In the genomic region with DNA sequence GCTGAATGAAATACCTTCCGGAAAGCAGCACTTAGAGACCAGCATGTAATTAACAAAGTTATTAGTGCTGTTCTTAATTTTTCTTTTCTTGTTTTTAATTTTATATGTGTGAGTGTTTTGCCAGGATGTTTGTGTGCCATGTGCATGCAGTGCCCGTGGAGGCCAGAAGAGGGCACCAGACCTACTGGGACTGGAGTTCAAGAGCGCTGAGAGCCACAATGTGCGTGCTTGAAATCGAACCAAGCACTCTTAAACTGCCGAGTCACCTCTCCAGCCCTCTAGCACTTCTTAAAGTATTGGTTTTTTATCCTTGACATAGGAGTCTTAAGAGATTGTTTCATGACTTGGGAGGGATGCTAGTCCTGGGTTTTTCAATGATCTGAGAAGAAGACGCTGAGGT, we compare ENCODE assay signal across 11 mouse cellular contexts. TPM values are rescaled to one million over a fixed set of nuclear protein-coding genes. Genes with fewer than 3 reads are reported as not detected.
A peak's percentile ranks its signal among the peaks of the same experiment; 100 is the strongest.
DNase-seq lines count a peak whose midpoint lies in the region; ATAC-seq and TF ChIP-seq lines count a peak whose summit lies in the region.
"Had no signal": no experiment of that assay in that cellular context is flagged by ENCODE, and none has a peak within 500 bp of the region (broad histone marks: within the 10 kb centered on the region; RNA-seq: fewer than 3 reads in every experiment).

No protein-coding gene starts in this region.

- no peak for ATAC-seq in heart, postnatal 0 days (ENCODE audit: insufficient read depth, low read depth)
- ATAC-seq in heart, embryonic 11.5 days (replicated peaks; ENCODE audit: insufficient number of reproducible peaks, low FRiP score, low TSS enrichment) = no peak
- ATAC-seq in midbrain, postnatal 0 days (ENCODE audit: low FRiP score) = no peak
- ATAC-seq in hindbrain, embryonic 16.5 days = no peak

- no peak for TF ChIP-seq EP300 in heart, postnatal 0 days (IDR thresholded peaks at IDR 0.05; ENCODE audit: low read depth)

- no peaks in the 10 kb centered on the region for H3K9me3 ChIP-seq in heart, postnatal 0 days (replicated peaks; ENCODE audit: control insufficient read depth, low read length)
- no peaks in the 10 kb centered on the region for H3K9me3 ChIP-seq in heart, embryonic 11.5 days (replicated peaks; ENCODE audit: control insufficient read depth, low read length)
- H3K9me3 ChIP-seq in midbrain, postnatal 0 days (ENCODE audit: low read length) = no peaks in the 10 kb centered on the region
- H3K9me3 ChIP-seq in midbrain, embryonic 10.5 days (replicated peaks) = no peaks in the 10 kb centered on the region
- H3K9me3 ChIP-seq in hindbrain, embryonic 16.5 days (ENCODE audit: control insufficient read depth, low read length) = no peaks in the 10 kb centered on the region
- H3K9me3 ChIP-seq: limb, embryonic 13.5 days had no signal

- no peak overlapping the region for H3K4me2 ChIP-seq in heart, postnatal 0 days (ENCODE audit: low read depth, low read length)
- H3K4me2 ChIP-seq in heart, embryonic 11.5 days = no peak overlapping the region
- H3K4me2 ChIP-seq in midbrain, postnatal 0 days (ENCODE audit: low read depth, low read length, poor library complexity, severe bottlenecking) = no peak overlapping the region
- H3K4me2 ChIP-seq in hindbrain, embryonic 16.5 days (ENCODE audit: low read length) = no peak overlapping the region
- H3K4me2 ChIP-seq: limb, embryonic 13.5 days had no signal

- H3K4me3 ChIP-seq in heart, postnatal 0 days (ENCODE audit: low read depth, low read length) = no peak overlapping the region
- H3K4me3 ChIP-seq in heart, embryonic 11.5 days (ENCODE audit: low read depth, low read length) = no peak overlapping the region
- H3K4me3 ChIP-seq in midbrain, postnatal 0 days (ENCODE audit: low read depth, low read length) = no peak overlapping the region
- H3K4me3 ChIP-seq in midbrain, embryonic 10.5 days = no peak overlapping the region
- H3K4me3 ChIP-seq in hindbrain, embryonic 16.5 days (ENCODE audit: low read length) = no peak overlapping the region
- H3K4me3 ChIP-seq: limb, embryonic 13.5 days had no signal

- H3K4me1 ChIP-seq in heart, postnatal 0 days (ENCODE audit: control insufficient read depth, insufficient read depth) = no peaks in the 10 kb centered on the region
- H3K4me1 ChIP-seq in heart, embryonic 11.5 days (ENCODE audit: control insufficient read depth, insufficient read depth, low read length) = no peaks in the 10 kb centered on the region
- no peaks in the 10 kb centered on the region for H3K4me1 ChIP-seq in midbrain, postnatal 0 days (ENCODE audit: insufficient read depth, low read length)
- H3K4me1 ChIP-seq in midbrain, embryonic 10.5 days = peaks cover 3% of the 10 kb centered on the region
- H3K4me1 ChIP-seq in hindbrain, embryonic 16.5 days (ENCODE audit: control insufficient read depth, insufficient read depth, low read depth, low read length) = no peaks in the 10 kb centered on the region
- H3K4me1 ChIP-seq: limb, embryonic 13.5 days had no signal

- no peaks in the 10 kb centered on the region for H3K36me3 ChIP-seq in heart, postnatal 0 days (replicated peaks; ENCODE audit: control insufficient read depth, insufficient read depth, low read length)
- H3K36me3 ChIP-seq in heart, embryonic 11.5 days (ENCODE audit: control insufficient read depth, insufficient read depth, low read length) = no peaks in the 10 kb centered on the region
- H3K36me3 ChIP-seq in midbrain, postnatal 0 days (ENCODE audit: insufficient read depth, low read length) = no peaks in the 10 kb centered on the region
- no peaks in the 10 kb centered on the region for H3K36me3 ChIP-seq in midbrain, embryonic 10.5 days
- no peaks in the 10 kb centered on the region for H3K36me3 ChIP-seq in hindbrain, embryonic 16.5 days (ENCODE audit: control insufficient read depth, insufficient read depth, low read length)
- H3K36me3 ChIP-seq: limb, embryonic 13.5 days had no signal

- H3K27ac ChIP-seq in heart, postnatal 0 days (ENCODE audit: low read depth) = no peak overlapping the region
- H3K27ac ChIP-seq in heart, embryonic 11.5 days (ENCODE audit: low read depth, low read length) = no peak overlapping the region
- H3K27ac ChIP-seq in midbrain, postnatal 0 days (ENCODE audit: low read depth, low read length) = no peak overlapping the region
- H3K27ac ChIP-seq in midbrain, embryonic 10.5 days (replicated peaks) = no peak overlapping the region
- no peak overlapping the region for H3K27ac ChIP-seq in hindbrain, embryonic 16.5 days (ENCODE audit: low read depth, low read length)
- H3K27ac ChIP-seq: limb, embryonic 13.5 days had no signal

- WGBS in heart, postnatal 0 days = 83% methylated on average over 7 of the region's 7 CpGs
- 71% methylated on average over 7 of the region's 7 CpGs for WGBS in heart, embryonic 11.5 days (ENCODE audit: insufficient replicate concordance)
- 85% methylated on average over 7 of the region's 7 CpGs for WGBS in midbrain, postnatal 0 days
- 84% methylated on average over 7 of the region's 7 CpGs for WGBS in midbrain, embryonic 10.5 days
- WGBS in hindbrain, embryonic 16.5 days = 94% methylated on average over 7 of the region's 7 CpGs

- no peak overlapping the region for H3K9ac ChIP-seq in heart, postnatal 0 days (replicated peaks; ENCODE audit: low read depth, low read length)
- H3K9ac ChIP-seq in heart, embryonic 11.5 days (ENCODE audit: low read depth, low read length) = no peak overlapping the region
- H3K9ac ChIP-seq in midbrain, postnatal 0 days (replicated peaks; ENCODE audit: low read length, poor library complexity, severe bottlenecking) = no peak overlapping the region
- no peak overlapping the region for H3K9ac ChIP-seq in hindbrain, embryonic 16.5 days (ENCODE audit: low read depth, low read length)
- H3K9ac ChIP-seq: limb, embryonic 13.5 days had no signal

- no peaks in the 10 kb centered on the region for H3K27me3 ChIP-seq in heart, postnatal 0 days (ENCODE audit: control insufficient read depth, insufficient read depth, low read length)
- H3K27me3 ChIP-seq in heart, embryonic 11.5 days (ENCODE audit: control insufficient read depth, insufficient read depth, low read length) = no peaks in the 10 kb centered on the region
- H3K27me3 ChIP-seq in midbrain, postnatal 0 days (ENCODE audit: insufficient read depth, low read length) = no peaks in the 10 kb centered on the region
- no peaks in the 10 kb centered on the region for H3K27me3 ChIP-seq in midbrain, embryonic 10.5 days (ENCODE audit: low read depth, poor library complexity, severe bottlenecking)
- H3K27me3 ChIP-seq in hindbrain, embryonic 16.5 days (replicated peaks; ENCODE audit: control insufficient read depth, insufficient read depth, low read length) = no peaks in the 10 kb centered on the region
- H3K27me3 ChIP-seq: limb, embryonic 13.5 days had no signal

- TF ChIP-seq CTCF in heart, postnatal 0 days (IDR thresholded peaks at IDR 0.05; ENCODE audit: low read depth) = peak; percentile 31
- TF ChIP-seq CTCF in midbrain, postnatal 0 days (IDR thresholded peaks at IDR 0.05) = peak; percentile 46

- DNase-seq in heart, postnatal 0 days (ENCODE audit: low spot score) = no peak
- DNase-seq in midbrain, postnatal 0 days (ENCODE audit: low spot score) = no peak
- no peak for DNase-seq in midbrain, embryonic 10.5 days (ENCODE audit: low spot score)
- DNase-seq in c-Kit-positive CD71-positive TER-119-positive erythroid progenitor cells, embryonic 14.5 days (ENCODE audit: low spot score) = peak; percentile 1
- DNase-seq in thymus, postnatal 36 days = peak; percentile 12 to 13
- no peak for DNase-seq in cerebellum, postnatal 25 days
- DNase-seq: gastrocnemius, postnatal 10 days had no signal

RNA-seq across cellular contexts. Expression of gene Fam81a, which starts 26.6 kb away (rescaled TPM):
- 24.8 and 28.2 TPM in 2 replicates for total RNA-seq in heart, postnatal 0 days (2014; rRNA removed; ENCODE audit: low replicate concordance)
- polyA plus RNA-seq in heart, postnatal 0 days (2015; fragmentation: Nextera tagmentation; extraction: Ambion mirVana) = 19.8 and 22.3 TPM in 2 replicates
- 20.9 and 24.7 TPM in 2 replicates for polyA plus RNA-seq in heart, embryonic 11.5 days (2014; fragmentation: Nextera tagmentation; extraction: Ambion mirVana)
- total RNA-seq in midbrain, postnatal 0 days (2014; rRNA removed) = 8.5 and 10.7 TPM in 2 replicates
- 9.8 and 11.8 TPM in 2 replicates for polyA plus RNA-seq in midbrain, postnatal 0 days (2015; fragmentation: Nextera tagmentation; extraction: Ambion mirVana)
- 6.1 and 8.5 TPM in 2 replicates for polyA plus RNA-seq in midbrain, embryonic 10.5 days (2016; fragmentation: Nextera tagmentation; extraction: Ambion mirVana)
- 13.6 and 16.3 TPM in 2 replicates for polyA plus RNA-seq in hindbrain, embryonic 16.5 days (2015; fragmentation: Nextera tagmentation; extraction: Ambion mirVana)
- total RNA-seq: common myeloid progenitor, adult 5-6 weeks had no signal

RNA-seq across cellular contexts. Expression of gene Myo1e, which starts 38.2 kb away (rescaled TPM):
- 7.0 and 8.1 TPM in 2 replicates for total RNA-seq in heart, postnatal 0 days (2014; rRNA removed; ENCODE audit: low replicate concordance)
- 5.0 and 6.6 TPM in 2 replicates for polyA plus RNA-seq in heart, postnatal 0 days (2015; fragmentation: Nextera tagmentation; extraction: Ambion mirVana)
- 10.7 and 11.2 TPM in 2 replicates for polyA plus RNA-seq in heart, embryonic 11.5 days (2014; fragmentation: Nextera tagmentation; extraction: Ambion mirVana)
- 5.9 and 7.8 TPM in 2 replicates for total RNA-seq in midbrain, postnatal 0 days (2014; rRNA removed)
- polyA plus RNA-seq in midbrain, postnatal 0 days (2015; fragmentation: Nextera tagmentation; extraction: Ambion mirVana) = 3.0 TPM in 2 replicates
- 12.1 and 12.6 TPM in 2 replicates for polyA plus RNA-seq in midbrain, embryonic 10.5 days (2016; fragmentation: Nextera tagmentation; extraction: Ambion mirVana)
- 7.5 and 10.9 TPM in 2 replicates for polyA plus RNA-seq in hindbrain, embryonic 16.5 days (2015; fragmentation: Nextera tagmentation; extraction: Ambion mirVana)

Comparison
In these comparisons a context has a peak if more than half of its experiments do, and no peak if none do; other contexts are left out.
1. DNase-seq: peak in c-Kit-positive CD71-positive TER-119-positive erythroid progenitor cells, embryonic 14.5 days (single experiment) and thymus, postnatal 36 days (2 of 2); none in heart, postnatal 0 days (single experiment), midbrain, postnatal 0 days (single experiment), midbrain, embryonic 10.5 days (single experiment) and cerebellum, postnatal 25 days (0 of 2).